Mouse (Mus musculus) kidney, embryonic 14.5 days (tissue): ENCODE measurements around the gene Homer1. TPM values are rescaled to one million over a fixed set of nuclear protein-coding genes. Genes with fewer than 3 reads are reported as not detected.

Experiments used
- ATAC-seq: fragments of 200-750 bp; cut with Nextera tagmentation; 2 replicates; pipeline ENCODE4 v1.8.0; 2017; ENCODE audit warnings: moderate number of reproducible peaks, mild to moderate bottlenecking, moderate TSS enrichment, moderate library complexity; ENCODE audit not compliant: low FRiP score, low TSS enrichment
- H3K27ac ChIP-seq: fragments of 300-500 bp; sonication (generic); 2 replicates; pipeline ENCODE4 v1.5.1; 2014; ENCODE audit warnings: low read depth, mild to moderate bottlenecking, low read length, moderate library complexity, mixed read lengths
- H3K27me3 ChIP-seq: fragments of 300-500 bp; sonication (generic); 2 replicates; pipeline ENCODE4 v1.6.1; 2014; ENCODE audit warnings: mild to moderate bottlenecking, low read length; ENCODE audit not compliant: control insufficient read depth, insufficient read depth
- H3K36me3 ChIP-seq: fragments of 300-500 bp; sonication (generic); 2 replicates; pipeline ENCODE4 v1.6.1; 2014; ENCODE audit warnings: low read length, mixed read lengths; ENCODE audit not compliant: control insufficient read depth, insufficient read depth
- H3K4me1 ChIP-seq: fragments of 300-500 bp; sonication (generic); 2 replicates; pipeline ENCODE4 v1.6.1; 2014; ENCODE audit warnings: low read length, mixed read lengths; ENCODE audit not compliant: control insufficient read depth, insufficient read depth
- H3K4me2 ChIP-seq: fragments of 300-500 bp; sonication (generic); replicated peaks from 2 replicates; pipeline ENCODE4 v1.6.1; 2014; ENCODE audit warnings: low read depth, mild to moderate bottlenecking, low read length
- H3K4me3 ChIP-seq: fragments of 300-500 bp; sonication (generic); 2 replicates; pipeline ENCODE4 v1.5.1; 2014; ENCODE audit warnings: mild to moderate bottlenecking, low read length
- H3K9ac ChIP-seq: fragments of 300-500 bp; sonication (generic); 2 replicates; pipeline ENCODE4 v1.6.1; 2014; ENCODE audit warnings: low read depth, mild to moderate bottlenecking, low read length, moderate library complexity
- H3K9me3 ChIP-seq: fragments of 300-500 bp; sonication (generic); 2 replicates; pipeline ENCODE4 v1.6.1; 2016; ENCODE audit warnings: low read length; ENCODE audit not compliant: control insufficient read depth
- WGBS: fragments of 180-500 bp; shearing (Covaris S2); extraction: QIAGEN DNeasy Blood & Tissue Kit; methylation state at CpG from one replicate; pipeline ENCODE4 v1.1.7; 2014; 5-methylcytosine and 5-hydroxymethylcytosine counted together
- polyA plus RNA-seq: library from polyadenylated mRNA; unstranded; fragments of >200 nt; fragmentation: Nextera tagmentation; extraction: Ambion mirVana; gene quantifications from 2 replicates; pipeline ENCODE4 v1.2.1, GENCODE M21; 2014

Gene Homer1
- polyA plus RNA-seq, 1 experiment from 2014 or later = 8.6 TPM

GRCm38 (mm10) chr13:93304251-93305001 is 5.0 kb downstream of the Homer1 start:
- 1% methylated on average over 41 of the region's 64 CpGs for WGBS
- peak; percentile 54 for ATAC-seq
- peak overlapping the region; percentile 88 for H3K4me3 ChIP-seq

GRCm38 (mm10) chr13:93305149-93305548 is 5.7 kb downstream of the Homer1 start:
- Histone ChIP-seq H3K4me1 (peaks cover 14% of the 10 kb centered on the region; the same call in 1 of the 2 replicates), H3K4me2 (peak overlapping the region; percentile 58), H3K36me3 (no peaks in the 10 kb centered on the region), H3K9me3 (no peaks in the 10 kb centered on the region), H3K9ac (peak overlapping the region; percentile 88; the same call in 1 of the 2 replicates), H3K4me3 (peak overlapping the region; percentile 88), H3K27me3 (no peaks in the 10 kb centered on the region), H3K27ac (no peak overlapping the region)
- WGBS = 6% methylated on average over 7 of the region's 7 CpGs
- no peak for ATAC-seq

More at GRCm38 (mm10) chr13:93304251-93305001, 5.0 kb downstream of the Homer1 start:
- H3K36me3 ChIP-seq = no peaks in the 10 kb centered on the region
- no peaks in the 10 kb centered on the region for H3K27me3 ChIP-seq
- no peaks in the 10 kb centered on the region for H3K9me3 ChIP-seq
- H3K9ac ChIP-seq = peak overlapping the region; percentile 88
- H3K4me1 ChIP-seq = peaks cover 14% of the 10 kb centered on the region; the same call in 1 of the 2 replicates
- peak overlapping the region; percentile 90 for H3K27ac ChIP-seq
- H3K4me2 ChIP-seq = peak overlapping the region; percentile 58

- WGBS = 11% methylated on average over 7 of the region's 7 CpGs
- Histone ChIP-seq H3K36me3 (no peaks in the 10 kb centered on the region), H3K27ac (no peak overlapping the region), H3K4me2 (peak overlapping the region; percentile 58), H3K4me3 (peak overlapping the region; percentile 88), H3K9me3 (no peaks in the 10 kb centered on the region), H3K4me1 (peaks cover 14% of the 10 kb centered on the region; the same call in 1 of the 2 replicates), H3K27me3 (no peaks in the 10 kb centered on the region), H3K9ac (peak overlapping the region; percentile 38; the same call in 1 of the 2 replicates)
- no peak for ATAC-seq
These were observed 6.2 kb downstream of the Homer1 start for GRCm38 (mm10) chr13:93305636-93306035.

GRCm38 (mm10) chr13:93306545-93306944 is 7.1 kb downstream of the Homer1 start:
- no peak overlapping the region; the same call in 1 of the 2 replicates for H3K4me2 ChIP-seq
- 69% methylated on average over 3 of the region's 3 CpGs for WGBS
- H3K27ac ChIP-seq = no peak overlapping the region
- no peaks in the 10 kb centered on the region for H3K27me3 ChIP-seq
- H3K4me3 ChIP-seq = no peak overlapping the region
- no peak overlapping the region for H3K9ac ChIP-seq
- ATAC-seq = no peak
- H3K36me3 ChIP-seq = no peaks in the 10 kb centered on the region
- peaks cover 14% of the 10 kb centered on the region; the same call in 1 of the 2 replicates for H3K4me1 ChIP-seq
- no peaks in the 10 kb centered on the region for H3K9me3 ChIP-seq

GRCm38 (mm10) chr13:93307700-93308099 is 8.3 kb downstream of the Homer1 start:
- H3K27me3 ChIP-seq = no peaks in the 10 kb centered on the region
- no peak overlapping the region for H3K27ac ChIP-seq
- no peak for ATAC-seq
- no peak overlapping the region for H3K4me3 ChIP-seq
- peaks cover 14% of the 10 kb centered on the region; the same call in 1 of the 2 replicates for H3K4me1 ChIP-seq
- H3K9me3 ChIP-seq = no peaks in the 10 kb centered on the region
- H3K9ac ChIP-seq = no peak overlapping the region
- WGBS = 13% methylated on average over 7 of the region's 7 CpGs
- H3K4me2 ChIP-seq = peak overlapping the region; percentile 17
- no peaks in the 10 kb centered on the region for H3K36me3 ChIP-seq

- 47% methylated on average over 1 of the region's 1 CpGs for WGBS
- no peak for ATAC-seq
- no peak overlapping the region for H3K4me2 ChIP-seq
- no peaks in the 10 kb centered on the region for H3K9me3 ChIP-seq
- no peak overlapping the region for H3K9ac ChIP-seq
- H3K27ac ChIP-seq = no peak overlapping the region
- no peak overlapping the region for H3K4me3 ChIP-seq
- H3K27me3 ChIP-seq = no peaks in the 10 kb centered on the region
- H3K36me3 ChIP-seq = no peaks in the 10 kb centered on the region
- peaks cover 14% of the 10 kb centered on the region; the same call in 1 of the 2 replicates for H3K4me1 ChIP-seq
These were observed 9.9 kb downstream of the Homer1 start for GRCm38 (mm10) chr13:93309295-93309694.

- no peak for ATAC-seq
- no peak overlapping the region for H3K27ac ChIP-seq
- no peak overlapping the region for H3K4me2 ChIP-seq
- no peaks in the 10 kb centered on the region for H3K27me3 ChIP-seq
- no peak overlapping the region for H3K9ac ChIP-seq
- H3K4me1 ChIP-seq = peaks cover 3% of the 10 kb centered on the region; the same call in 1 of the 2 replicates
- no peaks in the 10 kb centered on the region for H3K9me3 ChIP-seq
- no peaks in the 10 kb centered on the region for H3K36me3 ChIP-seq
- no peak overlapping the region for H3K4me3 ChIP-seq
These were observed 13.1 kb downstream of the Homer1 start for GRCm38 (mm10) chr13:93312518-93312917.

GRCm38 (mm10) chr13:93314322-93314721 is 14.9 kb downstream of the Homer1 start:
- 87% methylated on average over 4 of the region's 4 CpGs for WGBS
- H3K9me3 ChIP-seq = no peaks in the 10 kb centered on the region
- H3K36me3 ChIP-seq = no peaks in the 10 kb centered on the region
- no peak overlapping the region for H3K9ac ChIP-seq
- no peak for ATAC-seq
- no peak overlapping the region for H3K4me3 ChIP-seq
- no peaks in the 10 kb centered on the region for H3K4me1 ChIP-seq
- H3K4me2 ChIP-seq = no peak overlapping the region
- no peak overlapping the region for H3K27ac ChIP-seq
- H3K27me3 ChIP-seq = no peaks in the 10 kb centered on the region

GRCm38 (mm10) chr13:93320089-93320488 is 20.7 kb downstream of the Homer1 start:
- Histone ChIP-seq H3K9ac (no peak overlapping the region), H3K4me3 (no peak overlapping the region), H3K4me1 (no peaks in the 10 kb centered on the region), H3K36me3 (no peaks in the 10 kb centered on the region), H3K4me2 (no peak overlapping the region), H3K27ac (no peak overlapping the region), H3K27me3 (no peaks in the 10 kb centered on the region), H3K9me3 (no peaks in the 10 kb centered on the region)
- 87% methylated on average over 5 of the region's 5 CpGs for WGBS
- no peak for ATAC-seq
